In the genomic region with DNA sequence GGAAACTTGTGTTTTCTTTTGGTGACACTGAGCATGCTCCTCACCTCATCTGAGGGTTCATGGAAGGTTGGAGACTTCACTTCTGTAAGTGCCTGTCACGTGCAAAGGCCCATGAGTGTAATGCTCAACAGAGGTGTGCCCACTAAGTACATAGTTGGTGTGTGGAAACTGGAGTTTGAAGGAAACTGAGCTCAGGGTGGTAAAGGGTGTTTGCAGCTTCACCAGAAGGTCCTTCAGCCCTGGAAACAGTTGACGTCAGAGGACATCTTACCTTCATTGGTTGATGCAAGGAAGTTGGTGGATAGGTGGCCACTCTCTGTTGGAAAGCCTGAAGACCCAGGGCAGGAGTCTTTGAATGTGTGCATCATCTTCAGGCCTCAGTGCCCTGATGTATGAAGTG, we compare ENCODE assay signal across 16 mouse cellular contexts.
"Had no signal": no experiment of that assay in that cellular context is flagged by ENCODE, and none has a peak within 500 bp of the region (broad histone marks: within the 10 kb centered on the region; RNA-seq: fewer than 3 reads in every experiment).

No protein-coding gene starts in this region.

- H3K4me3 ChIP-seq: liver, embryonic 13.5 days; liver, embryonic 15.5 days; lung, embryonic 15.5 days; megakaryocyte, embryonic 14.5 days; midbrain, embryonic 13.5 days; midbrain, embryonic 15.5 days; neural tube, embryonic 12.5 days had no signal

- H3K9me3 ChIP-seq: liver, embryonic 13.5 days; liver, embryonic 15.5 days; lung, embryonic 15.5 days; midbrain, embryonic 13.5 days; midbrain, embryonic 15.5 days; neural tube, embryonic 12.5 days had no signal

- H3K4me1 ChIP-seq: liver, embryonic 15.5 days; megakaryocyte, embryonic 14.5 days; midbrain, embryonic 15.5 days; neural tube, embryonic 12.5 days had no signal

- H3K27ac ChIP-seq: liver, embryonic 13.5 days; liver, embryonic 15.5 days; lung, embryonic 15.5 days; macrophage; midbrain, embryonic 13.5 days; midbrain, embryonic 15.5 days; neural tube, embryonic 12.5 days had no signal

- H3K4me2 ChIP-seq: liver, embryonic 11.5 days; liver, embryonic 13.5 days; liver, embryonic 15.5 days; lung, embryonic 15.5 days; midbrain, embryonic 11.5 days; midbrain, embryonic 13.5 days; midbrain, embryonic 15.5 days; neural tube, embryonic 12.5 days had no signal

- H3K36me3 ChIP-seq: liver, embryonic 13.5 days; liver, embryonic 15.5 days; lung, embryonic 15.5 days; midbrain, embryonic 13.5 days; midbrain, embryonic 15.5 days; neural tube, embryonic 12.5 days had no signal

- H3K27me3 ChIP-seq: liver, embryonic 13.5 days; midbrain, embryonic 15.5 days had no signal

- DNase-seq: liver, postnatal 0 days; right cerebral cortex, postnatal 14 days; spleen, adult 18-20 months; thymus, adult 18-20 months; thymus, postnatal 14 days; thymus, postnatal 36 days had no signal

- ATAC-seq: liver, postnatal 0 days; midbrain, embryonic 13.5 days; midbrain, embryonic 15.5 days had no signal

- H3K9ac ChIP-seq: liver, embryonic 13.5 days; liver, embryonic 15.5 days; liver, postnatal 0 days; lung, embryonic 15.5 days; midbrain, embryonic 13.5 days; midbrain, embryonic 15.5 days; neural tube, embryonic 12.5 days had no signal
